Comparison of ENCODE assay signal across 13 mouse cellular contexts in the genomic region with DNA sequence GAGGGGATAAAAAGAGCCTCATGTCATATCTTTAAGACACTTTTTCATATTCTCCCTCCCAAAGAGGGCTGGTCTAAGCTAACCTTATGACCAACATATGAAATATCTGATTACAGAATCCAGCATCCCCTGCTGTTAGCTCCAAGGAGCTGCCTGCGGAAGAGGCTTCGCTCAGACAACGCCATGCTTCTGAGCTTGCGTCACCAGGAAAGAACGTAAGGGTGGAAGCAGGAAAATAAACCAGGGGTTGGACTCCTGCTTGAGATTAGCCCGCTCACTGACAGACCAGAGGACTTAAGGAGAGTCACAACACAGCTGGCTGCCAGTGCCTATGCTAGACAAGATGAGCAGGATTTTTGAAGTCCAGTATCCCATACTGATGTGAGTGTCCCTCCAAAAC.
DNase-seq lines count a peak whose midpoint lies in the region; ATAC-seq and TF ChIP-seq lines count a peak whose summit lies in the region.
"Had no signal": no experiment of that assay in that cellular context is flagged by ENCODE, and none has a peak within 500 bp of the region (broad histone marks: within the 10 kb centered on the region; RNA-seq: fewer than 3 reads in every experiment).

No protein-coding gene starts in this region.

- WGBS in limb, embryonic 12.5 days, result 66% methylated on average over 6 of the region's 6 CpGs
- WGBS in limb, embryonic 10.5 days, result 72% methylated on average over 6 of the region's 6 CpGs
- WGBS in heart, embryonic 13.5 days, result 26% methylated on average over 6 of the region's 6 CpGs
- 31% methylated on average over 6 of the region's 6 CpGs for WGBS in lung, adult 2 months
- WGBS in stomach, postnatal 0 days, result 18% methylated on average over 6 of the region's 6 CpGs

- TF ChIP-seq CTCF in lung, adult 2 months (IDR thresholded peaks at IDR 0.05; ENCODE audit: insufficient read depth, low read length), result peak; percentile 16; the same call in 1 of the 2 replicates
- TF ChIP-seq CTCF in stomach, postnatal 0 days (IDR thresholded peaks at IDR 0.05; ENCODE audit: low read depth), result peak; percentile 43

- H3K4me2 ChIP-seq in limb, embryonic 12.5 days, result no peak overlapping the region
- H3K4me2 ChIP-seq in heart, embryonic 13.5 days, result no peak overlapping the region
- H3K4me2 ChIP-seq in stomach, postnatal 0 days (replicated peaks; ENCODE audit: low read depth), result no peak overlapping the region
- H3K4me2 ChIP-seq: embryonic facial prominence, embryonic 15.5 days; hindbrain, embryonic 12.5 days; midbrain, embryonic 15.5 days; neural tube, embryonic 15.5 days had no signal

- no peak for TF ChIP-seq POLR2A in lung, adult 2 months (IDR thresholded peaks at IDR 0.05; ENCODE audit: borderline replicate concordance, extremely low read depth, low read depth, low read length)

- no peaks in the 10 kb centered on the region for H3K9me3 ChIP-seq in limb, embryonic 12.5 days
- no peaks in the 10 kb centered on the region for H3K9me3 ChIP-seq in limb, embryonic 10.5 days (replicated peaks)
- H3K9me3 ChIP-seq in heart, embryonic 13.5 days, result no peaks in the 10 kb centered on the region
- H3K9me3 ChIP-seq in stomach, postnatal 0 days (ENCODE audit: control insufficient read depth, low read length), result no peaks in the 10 kb centered on the region
- H3K9me3 ChIP-seq: embryonic facial prominence, embryonic 15.5 days; hindbrain, embryonic 12.5 days; midbrain, embryonic 15.5 days; neural tube, embryonic 15.5 days had no signal

- no peak for TF ChIP-seq EP300 in stomach, postnatal 0 days (optimal IDR thresholded peaks at IDR 0.05)

- 0 out of 2 replicates have a peak overlapping the region, but pooled peaks have one; percentile 0 for H3K27ac ChIP-seq in limb, embryonic 12.5 days
- no peak overlapping the region for H3K27ac ChIP-seq in limb, embryonic 10.5 days
- peak overlapping the region; percentile 82 for H3K27ac ChIP-seq in heart, embryonic 13.5 days (replicated peaks)
- H3K27ac ChIP-seq in stomach, postnatal 0 days (replicated peaks), result peak overlapping the region; percentile 82
- H3K27ac ChIP-seq: embryonic facial prominence, embryonic 15.5 days; hindbrain, embryonic 12.5 days; midbrain, embryonic 15.5 days; neural tube, embryonic 15.5 days had no signal

- peaks cover 30% of the 10 kb centered on the region for H3K4me1 ChIP-seq in limb, embryonic 12.5 days (replicated peaks)
- peaks cover 21% of the 10 kb centered on the region for H3K4me1 ChIP-seq in limb, embryonic 10.5 days
- peaks cover 90% of the 10 kb centered on the region for H3K4me1 ChIP-seq in heart, embryonic 13.5 days
- peaks cover 23% of the 10 kb centered on the region for H3K4me1 ChIP-seq in lung, adult 2 months (ENCODE audit: control insufficient read depth, insufficient read depth, low read length)
- H3K4me1 ChIP-seq in stomach, postnatal 0 days (replicated peaks; ENCODE audit: control insufficient read depth, insufficient read depth), result peaks cover 2% of the 10 kb centered on the region; the same call in 1 of the 2 replicates
- H3K4me1 ChIP-seq: midbrain, embryonic 15.5 days had no signal

- no peaks in the 10 kb centered on the region for H3K27me3 ChIP-seq in limb, embryonic 12.5 days
- no peaks in the 10 kb centered on the region for H3K27me3 ChIP-seq in limb, embryonic 10.5 days (ENCODE audit: low read depth, poor library complexity, severe bottlenecking)
- H3K27me3 ChIP-seq in heart, embryonic 13.5 days (replicated peaks), result no peaks in the 10 kb centered on the region
- no peaks in the 10 kb centered on the region for H3K27me3 ChIP-seq in stomach, postnatal 0 days (ENCODE audit: control insufficient read depth, insufficient read depth, low read length)
- H3K27me3 ChIP-seq: embryonic facial prominence, embryonic 15.5 days; hindbrain, embryonic 12.5 days; midbrain, embryonic 15.5 days; neural tube, embryonic 15.5 days had no signal

- no peak for ATAC-seq in limb, embryonic 12.5 days (ENCODE audit: insufficient number of reproducible peaks, insufficient read depth, low FRiP score, low TSS enrichment, low read depth)
- no peak for ATAC-seq in heart, embryonic 13.5 days (ENCODE audit: extremely low read depth, insufficient number of reproducible peaks, low FRiP score, low TSS enrichment)
- peak; percentile 42; the same call in 1 of the 2 replicates for ATAC-seq in stomach, postnatal 0 days (ENCODE audit: low FRiP score, low TSS enrichment)
- ATAC-seq: midbrain, embryonic 15.5 days had no signal

- H3K9ac ChIP-seq in limb, embryonic 12.5 days (replicated peaks), result no peak overlapping the region
- peak overlapping the region; percentile 47; the same call in 1 of the 2 replicates for H3K9ac ChIP-seq in heart, embryonic 13.5 days
- H3K9ac ChIP-seq in stomach, postnatal 0 days (ENCODE audit: low read length), result no peak overlapping the region
- H3K9ac ChIP-seq: embryonic facial prominence, embryonic 15.5 days; hindbrain, embryonic 12.5 days; midbrain, embryonic 15.5 days; neural tube, embryonic 15.5 days had no signal

- no peaks in the 10 kb centered on the region for H3K36me3 ChIP-seq in limb, embryonic 12.5 days
- H3K36me3 ChIP-seq in limb, embryonic 10.5 days, result no peaks in the 10 kb centered on the region
- peaks cover 4% of the 10 kb centered on the region; the same call in 1 of the 2 replicates for H3K36me3 ChIP-seq in heart, embryonic 13.5 days
- no peaks in the 10 kb centered on the region for H3K36me3 ChIP-seq in stomach, postnatal 0 days (ENCODE audit: control insufficient read depth, insufficient read depth, low read length)
- H3K36me3 ChIP-seq: embryonic facial prominence, embryonic 15.5 days; hindbrain, embryonic 12.5 days; midbrain, embryonic 15.5 days; neural tube, embryonic 15.5 days had no signal

- DNase-seq in limb, embryonic 10.5 days (ENCODE audit: low spot score), result no peak
- no peak for DNase-seq in lung, adult 2 months
- peak; percentile 62 for DNase-seq in stomach, postnatal 0 days (ENCODE audit: low spot score)
- DNase-seq in adrenal gland, adult 2 months, result no peak
- DNase-seq in left cerebral cortex, adult 11 months (ENCODE audit: low spot score), result no peak
- no peak for DNase-seq in adrenal gland, adult 18-20 months (ENCODE audit: low spot score in 2 of 2)
- DNase-seq: liver had no signal

- H3K4me3 ChIP-seq in limb, embryonic 12.5 days (replicated peaks), result no peak overlapping the region
- H3K4me3 ChIP-seq in limb, embryonic 10.5 days, result no peak overlapping the region
- H3K4me3 ChIP-seq in heart, embryonic 13.5 days, result no peak overlapping the region
- H3K4me3 ChIP-seq in lung, adult 2 months (replicated peaks; ENCODE audit: extremely low read depth, low read depth, low read length), result no peak overlapping the region
- no peak overlapping the region for H3K4me3 ChIP-seq in stomach, postnatal 0 days (ENCODE audit: low read depth, low read length)
- H3K4me3 ChIP-seq: embryonic facial prominence, embryonic 15.5 days; hindbrain, embryonic 12.5 days; midbrain, embryonic 15.5 days; neural tube, embryonic 15.5 days had no signal
